Mouse (Mus musculus) ovary, postnatal 14 days (tissue): Measurements from ENCODE around the gene Ddx3y.

ENCODE experiments used
- DNase-seq: peaks from one replicate; pipeline ENCODE4 v3.0.0; 2022; ENCODE audit warnings: low spot score

The Ddx3y gene

DNA sequence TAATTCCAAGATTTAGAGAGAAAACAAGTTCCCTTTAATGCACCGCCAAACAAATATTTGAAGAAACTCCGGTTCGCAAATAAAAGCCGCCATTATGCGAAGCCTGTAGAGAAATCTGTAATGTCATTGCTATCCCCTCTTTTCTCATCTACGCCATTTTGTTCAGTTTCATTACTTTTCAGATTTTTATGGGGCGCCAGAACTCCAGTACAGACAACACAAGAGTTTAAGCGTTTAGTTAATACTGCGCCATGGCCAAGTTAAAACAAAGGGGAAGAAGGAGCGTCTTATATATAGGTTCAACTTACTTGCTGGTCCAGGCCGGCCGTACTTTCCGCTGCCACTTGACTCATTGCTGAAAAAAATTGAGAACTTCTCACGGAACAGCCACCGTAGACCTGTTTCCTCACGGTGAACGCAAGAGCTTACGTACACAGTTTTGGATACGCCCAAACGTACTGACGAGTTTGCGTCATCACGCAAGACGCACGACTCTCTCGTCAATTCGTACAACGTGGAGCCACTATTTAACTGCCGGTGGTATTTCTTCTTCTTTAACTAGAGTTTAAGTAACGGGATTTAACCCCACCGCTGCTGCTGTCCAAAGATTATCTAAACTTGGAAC, at the start of gene Ddx3y:
Gene Ddx3y (minus strand): TSS at position 459 of the 625 bp plus-strand sequence.
- DNase-seq: no peak

DNA sequence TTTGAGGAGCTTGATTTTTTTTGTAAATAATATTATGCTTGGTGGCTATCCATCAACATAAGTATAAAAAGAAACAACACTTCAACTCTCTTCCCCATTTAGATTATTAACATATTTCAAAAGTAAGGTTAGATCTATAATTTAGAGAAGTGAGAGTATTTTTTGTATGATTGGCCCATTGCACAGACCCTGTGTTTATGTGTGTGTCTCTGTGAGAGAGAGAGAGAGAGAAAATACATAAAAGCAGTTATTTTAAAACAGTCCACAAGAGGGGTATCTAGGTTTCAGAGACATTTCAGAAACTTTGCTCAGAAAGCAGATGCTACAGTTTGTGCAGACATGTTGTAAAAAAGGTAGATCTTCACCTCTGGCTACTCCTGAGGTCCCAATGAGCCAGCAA, 7.3 kb upstream of the Ddx3y start:
- DNase-seq: no peak

DNA sequence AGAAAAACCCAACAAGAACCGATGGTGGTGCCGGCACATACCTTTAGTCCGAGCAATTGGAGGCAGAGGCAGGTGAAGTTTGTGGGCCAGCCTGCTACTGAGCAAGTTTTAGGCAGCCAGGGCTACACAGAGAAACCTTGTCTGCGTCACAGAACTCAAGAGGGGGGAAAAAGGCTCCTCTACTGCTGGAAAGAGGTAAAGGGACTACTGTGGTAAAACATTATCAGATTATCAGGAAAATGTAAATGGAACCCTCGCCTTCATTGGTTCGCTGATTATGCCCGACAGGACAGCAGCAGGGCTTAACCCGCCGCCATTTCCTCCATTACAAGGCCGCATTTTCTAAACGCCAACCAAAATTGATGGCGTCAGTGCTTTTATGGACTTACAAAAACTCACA, 694 bp downstream of the Ddx3y start:
- DNase-seq: no peak

- no peak for DNase-seq
Measured at GRCm38 (mm10) chrY:1246117-1246516, 40.3 kb downstream of the Ddx3y start.

DNA sequence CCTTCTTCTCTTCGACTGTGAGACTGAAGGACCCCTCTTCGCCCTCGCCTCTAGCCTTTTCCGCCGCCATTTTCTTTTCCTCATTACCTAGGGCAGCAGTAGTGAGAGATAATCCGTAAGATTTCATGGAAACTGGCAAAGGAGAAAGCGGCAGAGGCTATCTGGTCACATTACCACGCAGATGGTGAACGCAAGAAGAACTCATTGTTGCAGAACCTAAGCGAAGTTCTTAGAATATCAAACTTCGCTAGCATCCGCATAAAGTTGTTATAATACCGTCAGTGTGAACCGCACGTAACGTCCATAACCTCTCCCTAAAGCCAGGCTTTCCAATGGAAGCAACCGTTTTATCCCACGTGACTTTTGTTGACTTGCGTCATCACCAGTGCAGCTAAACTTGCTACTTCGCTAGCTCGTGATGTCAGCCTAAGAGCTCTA, 41.0 kb downstream of the Ddx3y start, which contains the start of gene Uty:
Gene Uty (minus strand): TSS at position 334 of the 438 bp plus-strand sequence.
- DNase-seq: no peak

DNA sequence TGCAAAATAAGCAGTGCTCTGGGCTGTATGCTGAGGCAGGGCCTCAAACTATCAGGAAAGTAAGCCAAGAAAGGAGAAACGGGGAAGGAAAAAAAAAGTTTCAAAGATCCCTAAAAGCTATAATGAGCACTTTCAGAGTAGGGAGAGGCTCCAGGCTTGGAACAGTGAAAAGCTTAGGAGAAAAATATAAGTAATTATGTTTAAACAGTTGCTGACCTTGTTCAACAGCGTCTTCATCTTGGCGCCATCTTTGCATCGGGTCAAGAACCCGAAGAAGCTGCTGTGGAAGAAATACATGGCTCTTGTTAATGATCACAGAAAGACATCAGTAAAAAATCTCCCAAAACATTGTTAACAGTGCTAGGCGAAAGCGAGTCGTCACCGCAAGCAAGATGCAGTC, 41.5 kb downstream of the Ddx3y start:
- DNase-seq: no peak

DNA sequence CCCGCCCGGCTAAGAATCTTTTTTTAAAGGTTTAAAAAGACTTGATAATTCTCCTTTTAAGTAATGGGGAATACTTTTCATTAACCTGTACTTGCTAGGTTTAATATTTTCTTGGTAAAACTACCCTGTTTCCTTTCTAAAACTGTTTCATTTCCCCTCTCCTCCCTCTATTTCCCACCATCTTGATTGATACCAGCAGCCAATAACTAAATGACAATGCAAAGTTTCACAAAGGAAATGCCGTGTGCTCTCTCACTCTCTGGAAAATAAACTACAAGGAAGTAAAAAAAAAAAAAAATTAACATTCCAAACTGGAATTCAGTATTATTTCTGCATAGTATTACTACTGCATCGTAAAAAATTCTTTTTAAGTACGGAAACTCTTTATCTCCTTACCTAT, 42.0 kb downstream of the Ddx3y start:
- no peak for DNase-seq

DNA sequence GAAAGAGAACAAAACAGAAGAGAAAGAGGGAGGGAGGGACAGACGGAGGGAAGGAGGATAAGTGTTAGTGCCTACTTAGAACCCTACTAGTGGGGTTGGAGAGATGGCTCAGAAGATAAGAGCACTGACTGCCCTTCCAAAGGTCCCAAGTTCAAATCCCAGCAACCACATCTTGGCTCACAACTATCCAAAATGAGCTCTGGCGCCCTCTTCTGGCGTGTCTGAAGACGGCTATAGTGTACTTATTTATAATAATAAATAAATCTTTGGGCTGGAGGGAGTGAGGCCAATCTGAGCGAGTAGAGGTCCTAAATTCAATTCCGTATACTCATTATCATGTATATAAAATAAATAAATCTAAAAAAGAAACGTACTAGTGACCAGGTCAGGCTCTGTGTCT, 66.4 kb downstream of the Ddx3y start:
- no peak for DNase-seq
